Mouse (Mus musculus) spleen, embryonic (tissue): ENCODE data around the gene Baiap2l2.

ENCODE experiments used
- CTCF ChIA-PET: fragments of 350-600 bp; sonication (Branson Sonifier 250); formaldehyde crosslinking; loops from one replicate; lab custom pipeline; 2022; lab: Charles Lee

The Baiap2l2 gene

GRCm38 (mm10) chr15:79285399-79285798 lies at the start of gene Baiap2l2:
Gene Baiap2l2 (minus strand): TSS chr15:79285537.
- CTCF ChIA-PET, result interaction anchor here (0.6 kb wide), 1 partner anchor 502 kb away, joined by 3 read pairs; no protein-coding TSS in a partner anchor

GRCm38 (mm10) chr15:79333409-79333808 lies 48.1 kb upstream of the Baiap2l2 start:
- CTCF ChIA-PET, result no interaction called here

GRCm38 (mm10) chr15:79330521-79330920 lies 45.2 kb upstream of the Baiap2l2 start:
- CTCF ChIA-PET, result no interaction called here

GRCm38 (mm10) chr15:79329979-79330363 lies 44.6 kb upstream of the Baiap2l2 start:
- CTCF ChIA-PET, result interaction anchor here (1.2 kb wide), 1 partner anchor 17 kb away, joined by 4 read pairs; no protein-coding TSS in a partner anchor

- CTCF ChIA-PET, result interaction anchor here (1.2 kb wide), 1 partner anchor 18 kb away, joined by 4 read pairs; no protein-coding TSS in a partner anchor
Measured at GRCm38 (mm10) chr15:79329346-79329978, 44.1 kb upstream of the Baiap2l2 start.

- CTCF ChIA-PET, result interaction anchor here (1.2 kb wide), 1 partner anchor 18 kb away, joined by 4 read pairs; no protein-coding TSS in a partner anchor
Measured at GRCm38 (mm10) chr15:79328939-79329275, 43.6 kb upstream of the Baiap2l2 start.

- CTCF ChIA-PET, result no interaction called here
Measured at GRCm38 (mm10) chr15:79328058-79328938, 43.0 kb upstream of the Baiap2l2 start, which contains the start of gene Pla2g6. Gene Pla2g6 (minus strand): TSS chr15:79328390.

- CTCF ChIA-PET, result no interaction called here
Measured at GRCm38 (mm10) chr15:79326971-79327961, 41.9 kb upstream of the Baiap2l2 start.

- CTCF ChIA-PET, result no interaction called here
Measured at GRCm38 (mm10) chr15:79326264-79326663, 40.9 kb upstream of the Baiap2l2 start.

- CTCF ChIA-PET, result no interaction called here
Measured at GRCm38 (mm10) chr15:79325742-79326141, 40.4 kb upstream of the Baiap2l2 start.

- CTCF ChIA-PET, result no interaction called here
Measured at GRCm38 (mm10) chr15:79324373-79324772, 39.0 kb upstream of the Baiap2l2 start.

- CTCF ChIA-PET, result no interaction called here
Measured at GRCm38 (mm10) chr15:79323791-79324155, 38.4 kb upstream of the Baiap2l2 start.

GRCm38 (mm10) chr15:79322991-79323790 lies 37.9 kb upstream of the Baiap2l2 start:
- CTCF ChIA-PET, result interaction anchor here (0.7 kb wide), 2 partner anchors 62 to 595 kb away, joined by 4 to 6 read pairs; no protein-coding TSS in a partner anchor

- CTCF ChIA-PET, result interaction anchor here (0.7 kb wide), 2 partner anchors 62 to 595 kb away, joined by 4 to 6 read pairs; no protein-coding TSS in a partner anchor
Measured at GRCm38 (mm10) chr15:79322281-79322990, 37.1 kb upstream of the Baiap2l2 start.

GRCm38 (mm10) chr15:79321733-79322190 lies 36.4 kb upstream of the Baiap2l2 start:
- CTCF ChIA-PET, result interaction anchor here (0.7 kb wide), 1 partner anchor 115 kb away, joined by 7 read pairs; no protein-coding TSS in a partner anchor

- CTCF ChIA-PET, result no interaction called here
Measured at GRCm38 (mm10) chr15:79313848-79314369, 28.6 kb upstream of the Baiap2l2 start.

GRCm38 (mm10) chr15:79307861-79308260 lies 22.5 kb upstream of the Baiap2l2 start:
- CTCF ChIA-PET, result no interaction called here

- CTCF ChIA-PET, result no interaction called here
Measured at GRCm38 (mm10) chr15:79306043-79306637, 20.8 kb upstream of the Baiap2l2 start.

- CTCF ChIA-PET, result interaction anchor here (0.7 kb wide), 1 partner anchor 1109 kb away, joined by 8 read pairs; no protein-coding TSS in a partner anchor
Measured at GRCm38 (mm10) chr15:79304832-79305231, 19.5 kb upstream of the Baiap2l2 start.
